Mouse (Mus musculus) heart, adult 11 months (tissue): ENCODE measurements around the gene Cfb.

Experiments used
- DNase-seq: peaks from one replicate; pipeline ENCODE4 v3.0.0; 2022

Cfb gene

DNA sequence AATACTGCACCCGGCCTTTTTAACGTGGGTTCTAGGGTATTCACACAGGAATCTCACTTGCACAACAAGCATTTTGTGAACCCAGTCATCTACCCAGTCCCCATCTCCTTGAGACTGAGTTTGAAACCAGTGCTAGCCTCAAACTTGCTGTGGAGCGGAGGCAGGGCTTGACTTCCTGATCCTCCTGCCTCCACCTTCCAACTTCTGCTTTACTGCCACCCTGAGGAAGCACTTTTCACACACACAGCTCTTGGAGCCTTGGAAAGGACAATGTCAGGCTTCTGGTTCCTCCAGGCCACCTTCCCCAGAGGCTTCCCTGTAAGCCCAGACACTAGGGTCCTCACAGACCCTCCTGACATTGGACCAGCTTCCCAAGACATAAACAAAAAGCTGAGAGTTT, 21.0 kb upstream of the Cfb start:
- no peak for DNase-seq

DNA sequence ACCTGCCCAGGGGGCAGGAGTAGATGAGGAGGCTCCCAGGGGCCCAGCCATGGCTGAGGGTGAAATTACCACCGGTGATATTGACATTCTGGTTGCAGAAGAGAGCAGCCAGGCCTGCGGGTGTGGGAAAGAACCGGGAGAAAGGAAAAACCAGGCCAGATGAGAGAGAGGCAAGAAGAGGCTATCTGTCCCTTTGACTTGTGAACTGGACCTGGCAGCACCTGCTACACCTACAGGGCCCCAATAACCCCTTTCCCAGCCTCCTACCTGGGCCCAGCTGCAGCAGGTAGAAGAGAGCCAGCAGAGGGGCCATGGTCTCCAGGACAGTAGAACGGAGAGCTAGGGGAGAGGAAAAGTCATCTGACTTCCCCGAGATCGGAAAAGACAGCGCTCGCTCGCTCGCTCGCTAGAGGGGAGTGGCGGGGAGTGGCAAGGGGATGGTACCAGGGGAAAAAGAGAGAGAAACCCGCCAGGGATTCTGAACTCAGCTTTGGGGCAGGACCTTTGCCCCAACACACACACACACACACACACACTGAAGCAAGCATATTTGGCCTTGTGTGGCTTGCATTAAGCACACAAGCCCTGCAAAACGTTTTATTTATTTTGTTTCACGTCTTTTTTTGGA, 19.5 kb upstream of the Cfb start, which contains the start of gene Gm20547:
TSS of gene Gm20547 (minus strand) at position 360 of the 628 bp plus-strand sequence.
- no peak for DNase-seq

DNA sequence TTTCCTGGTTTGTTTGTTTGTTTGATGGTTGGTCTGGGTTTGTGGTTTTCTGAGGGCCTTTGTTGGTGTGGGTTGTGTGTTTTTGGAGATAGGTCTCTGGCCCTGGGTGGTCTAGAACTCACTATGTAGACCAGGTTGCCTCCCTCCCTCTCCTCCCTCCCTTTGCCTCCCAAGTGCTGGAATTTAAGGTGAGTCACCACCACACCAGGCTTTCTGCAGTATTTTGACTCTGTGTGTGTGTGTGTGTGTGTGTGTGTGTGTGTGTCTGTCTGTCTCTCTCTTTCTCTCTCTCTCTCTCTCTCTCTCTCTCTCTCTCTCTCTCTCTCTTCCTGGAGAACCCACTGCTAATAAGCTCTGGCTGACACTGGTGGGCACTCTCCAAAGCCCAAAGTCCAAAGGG, 18.8 kb upstream of the Cfb start:
- DNase-seq, result no peak

DNA sequence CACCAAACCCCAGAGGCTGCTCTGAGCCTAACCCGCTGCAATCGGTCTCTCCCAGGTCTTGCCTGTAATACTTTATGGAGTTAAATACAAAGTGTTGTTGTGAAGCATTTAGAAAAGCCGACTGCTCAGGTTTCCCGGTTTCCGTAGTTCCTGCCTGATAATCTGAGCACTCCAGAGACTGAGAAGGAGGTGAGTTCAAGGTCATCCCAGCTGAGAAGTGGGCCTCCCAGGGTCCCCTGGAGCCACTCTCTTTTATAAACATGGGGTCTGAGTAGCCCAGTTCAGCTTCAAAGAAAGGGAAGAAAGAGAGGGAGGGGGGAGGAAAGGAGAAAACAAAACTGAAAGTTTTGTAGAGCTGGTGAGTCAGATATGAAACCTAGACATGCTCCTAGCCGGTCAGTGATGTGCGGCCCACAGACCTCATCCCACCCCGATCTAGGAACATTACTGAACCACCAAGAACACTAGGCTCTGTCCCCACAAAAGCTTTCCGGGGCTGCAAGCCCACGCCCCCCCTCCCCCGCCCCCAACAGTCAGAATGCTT, 17.1 kb upstream of the Cfb start, which contains the start of gene Zbtb12:
TSS of gene Zbtb12 (plus strand) at position 148 of the 544 bp plus-strand sequence.
- no peak for DNase-seq

DNA sequence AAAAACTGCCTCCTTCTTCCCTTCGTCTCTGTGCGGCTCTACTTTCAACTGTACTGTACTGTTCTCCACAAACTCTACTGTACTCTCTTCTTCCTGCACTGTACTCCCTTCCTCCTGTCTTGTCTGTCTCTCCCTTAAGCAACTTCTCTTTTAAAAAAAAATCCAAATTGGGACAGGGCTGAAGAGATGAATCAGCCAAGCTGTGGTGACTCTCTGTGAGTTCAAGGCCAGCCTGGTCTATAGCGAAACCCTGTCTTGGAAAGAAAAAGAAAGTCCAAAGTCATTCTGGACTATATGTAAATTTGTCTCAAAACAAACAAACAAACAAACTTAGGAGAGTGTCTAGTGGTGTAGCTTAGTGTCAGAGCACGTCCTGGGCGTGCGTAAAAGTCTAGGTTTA, 12.0 kb upstream of the Cfb start:
- DNase-seq, result no peak

DNA sequence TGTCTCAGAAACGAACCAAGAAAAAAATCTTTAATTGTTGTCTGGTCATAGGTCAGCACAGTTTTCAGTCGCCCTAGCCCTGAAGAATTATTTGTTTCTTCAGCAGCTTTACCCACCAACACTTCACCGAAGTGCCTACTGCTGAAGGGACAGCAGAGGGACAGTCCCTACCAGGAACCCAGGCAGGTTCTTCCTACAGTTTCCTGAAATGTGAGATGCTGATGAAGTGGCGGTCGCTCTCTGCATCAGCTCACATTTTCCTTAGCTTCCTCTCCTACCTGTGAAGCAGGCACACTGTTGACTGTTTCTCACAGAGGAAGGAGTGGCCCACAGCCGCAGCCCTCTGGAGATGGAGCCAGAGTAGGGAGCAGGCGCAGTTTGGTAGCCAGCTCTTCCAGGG, 3.7 kb upstream of the Cfb start:
- DNase-seq, result no peak

DNA sequence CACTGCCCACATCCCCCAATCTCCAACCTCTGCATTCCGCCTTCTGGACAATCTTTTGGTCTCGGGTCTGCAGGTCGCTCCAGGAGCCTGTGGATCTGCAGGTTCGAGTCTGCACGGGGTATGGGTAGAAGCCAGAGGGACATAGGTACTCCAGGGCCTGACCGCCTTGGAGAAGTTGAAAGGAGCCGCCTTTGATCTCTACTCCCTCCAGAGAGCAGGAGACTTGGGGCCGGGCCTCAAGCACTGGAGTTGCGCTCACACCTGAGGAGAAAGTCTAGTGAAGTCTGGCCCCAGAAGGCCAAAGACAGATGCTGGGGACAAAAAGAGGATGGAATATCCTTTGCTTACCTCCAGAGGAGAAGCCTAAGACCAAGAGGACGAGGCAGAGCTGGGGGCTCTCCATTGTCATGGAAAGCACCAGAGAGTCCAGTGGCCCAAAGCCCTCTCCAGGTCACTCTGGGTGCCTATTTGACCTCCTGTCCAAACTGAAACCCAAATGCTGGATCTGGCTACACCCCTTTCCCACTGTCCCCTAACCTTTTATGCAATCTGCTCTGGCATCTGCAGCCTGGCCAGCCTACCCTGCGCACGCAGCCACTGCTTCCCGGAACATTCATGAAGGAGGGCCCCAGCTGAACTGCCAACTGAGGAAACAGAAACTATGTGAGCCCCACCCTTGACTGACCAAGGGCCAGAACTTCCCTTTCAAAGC, 458 bp downstream of the Cfb start:
- DNase-seq, result peak; percentile 97

DNA sequence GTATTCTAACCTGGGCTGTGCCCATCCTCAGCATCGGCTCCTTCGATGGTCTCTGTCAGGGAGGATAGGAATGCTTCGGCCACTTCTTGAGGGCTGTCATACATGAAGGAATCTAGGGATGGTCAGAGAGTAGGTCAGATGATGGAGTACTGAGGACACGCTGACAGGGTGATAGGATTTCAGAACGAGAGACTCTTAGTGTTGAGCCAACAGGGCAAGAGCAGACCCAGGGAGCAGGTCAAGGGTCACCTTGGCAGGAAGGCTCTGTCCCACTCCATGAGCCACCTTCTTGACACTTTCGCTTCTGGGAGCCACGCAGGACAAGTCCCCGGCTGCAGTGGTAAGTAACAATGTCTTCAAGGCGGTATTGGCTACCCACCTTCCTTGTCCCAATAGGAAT, 1.8 kb downstream of the Cfb start:
- peak; percentile 83 for DNase-seq

DNA sequence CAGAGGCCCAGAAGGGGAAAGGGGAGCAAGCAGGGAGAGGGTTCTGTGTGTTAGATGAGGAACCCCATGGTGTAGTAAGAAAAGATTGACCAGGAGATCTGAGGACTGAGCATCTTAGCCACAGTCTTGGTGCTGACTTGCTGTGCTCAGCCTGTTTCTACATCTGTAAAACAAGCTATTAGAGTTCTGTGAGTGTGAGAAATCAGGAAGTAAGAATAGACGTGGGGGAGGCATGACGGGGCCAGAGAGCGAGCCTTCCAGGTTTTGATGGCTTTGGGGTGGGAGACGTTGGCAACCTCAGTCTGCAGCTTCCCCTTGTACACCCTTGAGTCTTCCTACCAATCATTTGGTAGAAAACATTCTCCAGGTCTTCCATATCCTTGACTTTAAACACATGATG, 3.6 kb downstream of the Cfb start:
- no peak for DNase-seq

DNA sequence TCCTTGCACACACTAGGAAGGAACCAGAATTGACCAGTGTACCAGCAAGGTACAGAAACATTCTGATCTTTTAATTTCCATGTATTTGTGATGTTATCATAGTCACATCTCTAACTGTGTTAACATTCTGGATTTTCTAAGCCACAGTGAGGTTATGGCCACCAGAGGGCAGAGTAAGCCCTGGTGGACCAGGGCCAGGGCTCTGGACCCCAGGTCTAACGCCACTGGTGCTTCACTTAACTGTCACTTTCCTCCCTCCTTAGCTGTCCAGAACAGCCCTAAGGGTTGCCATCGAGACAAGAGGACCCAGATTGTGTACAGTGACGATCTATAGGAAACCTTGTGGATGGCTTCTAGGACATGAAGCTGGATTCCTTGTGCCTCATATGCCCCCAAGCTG, 6.5 kb downstream of the Cfb start:
- DNase-seq, result peak; percentile 87

DNA sequence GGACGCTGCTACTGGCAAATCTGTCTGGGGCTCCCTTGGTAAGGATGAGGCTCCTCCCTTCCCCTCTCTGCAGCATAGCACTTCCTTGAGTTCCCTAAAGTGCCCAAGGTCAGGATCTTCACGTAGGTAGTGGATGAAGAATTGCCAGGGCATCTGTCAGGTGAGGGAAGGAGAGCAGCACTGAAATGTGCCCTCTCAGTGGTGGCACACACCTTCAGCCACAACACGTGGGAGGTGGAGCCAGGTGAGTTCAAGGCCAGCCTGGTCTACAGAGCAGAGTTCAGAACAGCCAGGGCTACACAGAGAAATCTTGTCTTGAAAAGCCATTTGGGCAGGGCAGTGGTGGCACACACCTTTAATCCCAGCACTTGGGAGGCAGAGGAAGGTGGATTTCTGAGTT, 7.6 kb downstream of the Cfb start:
- peak; percentile 85 for DNase-seq

DNA sequence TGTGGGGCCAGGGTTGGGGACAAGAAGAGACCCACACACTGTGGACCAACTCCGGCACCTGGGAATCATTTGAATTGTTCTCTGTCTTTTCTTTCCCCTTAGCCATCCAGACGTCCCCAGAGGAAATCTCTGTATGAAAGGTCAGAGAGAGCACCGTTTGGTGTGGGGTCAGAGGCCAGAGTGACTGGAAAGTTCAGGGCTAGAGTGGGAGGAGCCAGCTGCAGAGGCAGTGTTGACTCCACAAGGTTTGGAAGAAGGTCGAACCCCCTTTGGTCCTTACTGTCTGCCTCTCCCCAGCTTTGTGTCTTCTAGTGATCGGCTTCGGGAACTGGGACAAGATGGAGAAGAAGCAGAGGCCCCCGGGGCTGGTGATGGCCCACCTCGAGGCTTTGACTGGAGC, 8.8 kb downstream of the Cfb start:
- no peak for DNase-seq

DNA sequence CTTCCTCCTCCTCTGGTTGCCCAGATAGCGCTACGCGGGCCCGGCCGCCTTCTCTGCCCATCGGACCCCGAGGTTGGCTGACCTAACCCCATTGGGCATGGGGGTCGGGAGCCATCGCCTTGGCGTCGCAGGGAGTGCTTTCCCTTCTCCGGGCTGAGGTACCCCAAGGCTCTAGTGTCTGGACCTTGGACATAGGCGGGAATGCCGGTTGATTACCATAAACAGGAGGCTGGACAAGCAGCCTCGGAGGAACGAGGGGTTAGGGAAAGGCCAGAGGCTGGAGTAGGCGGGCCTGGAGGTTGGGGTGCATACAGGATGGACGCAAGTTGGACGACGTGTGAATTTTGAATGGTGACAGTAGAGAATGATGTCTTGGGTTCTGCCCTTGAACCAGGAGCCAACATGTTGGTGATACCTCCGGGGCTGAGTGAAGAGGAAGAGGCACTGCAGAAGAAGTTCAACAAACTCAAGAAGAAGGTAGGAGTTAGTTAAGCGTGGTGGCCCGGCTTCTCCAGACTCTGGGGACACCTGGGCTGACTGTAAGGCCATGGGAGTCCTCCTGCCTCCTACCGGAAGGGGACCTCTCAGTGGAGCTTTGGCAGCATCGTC, 11.7 kb downstream of the Cfb start:
- DNase-seq, result no peak

DNA sequence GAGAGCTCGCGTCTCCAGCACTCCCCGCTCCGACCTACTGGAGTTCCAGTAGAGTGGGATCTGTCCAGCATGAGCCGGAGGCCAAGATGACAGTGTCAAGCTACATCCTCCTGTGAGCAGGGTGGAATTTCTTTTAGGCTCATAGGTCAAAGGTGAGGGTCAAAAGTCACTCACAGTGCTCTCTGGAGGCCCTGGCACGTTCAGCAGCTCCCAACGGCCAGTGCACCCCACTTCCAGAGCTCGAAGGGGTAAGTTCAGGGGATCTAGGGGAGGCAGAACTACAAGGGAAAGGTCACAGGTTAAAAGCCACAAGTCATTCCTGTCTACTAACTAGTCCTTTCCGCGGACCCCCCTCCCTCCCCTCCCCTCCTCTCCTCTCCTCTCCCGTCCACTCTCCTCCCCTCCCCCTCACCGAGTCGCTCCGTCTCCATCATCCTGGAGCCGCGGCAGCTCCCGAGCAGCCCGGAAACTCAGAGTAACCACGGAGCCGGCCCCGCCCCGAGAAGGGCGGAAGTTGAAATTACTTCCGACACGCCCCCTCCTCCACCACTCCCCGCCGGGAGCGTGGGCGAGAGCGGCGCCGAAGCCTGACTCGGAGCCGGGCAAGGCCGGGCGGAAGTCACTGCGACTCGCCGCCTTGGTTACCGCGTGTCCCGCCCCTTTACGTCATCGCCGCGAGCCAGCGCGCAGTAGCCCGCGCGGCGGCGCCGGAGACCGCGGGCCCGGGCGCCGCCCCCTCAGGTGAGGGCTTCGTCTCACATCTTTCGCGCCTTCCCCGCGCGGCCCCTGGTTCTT, 12.4 kb downstream of the Cfb start, which contains the start of the genes Skiv2l and Nelfe:
TSS of gene Skiv2l (minus strand) at position 489 of the 795 bp plus-strand sequence.
TSS of gene Nelfe (plus strand) at position 670 of the 795 bp plus-strand sequence.
- peak; percentile 99 for DNase-seq

DNA sequence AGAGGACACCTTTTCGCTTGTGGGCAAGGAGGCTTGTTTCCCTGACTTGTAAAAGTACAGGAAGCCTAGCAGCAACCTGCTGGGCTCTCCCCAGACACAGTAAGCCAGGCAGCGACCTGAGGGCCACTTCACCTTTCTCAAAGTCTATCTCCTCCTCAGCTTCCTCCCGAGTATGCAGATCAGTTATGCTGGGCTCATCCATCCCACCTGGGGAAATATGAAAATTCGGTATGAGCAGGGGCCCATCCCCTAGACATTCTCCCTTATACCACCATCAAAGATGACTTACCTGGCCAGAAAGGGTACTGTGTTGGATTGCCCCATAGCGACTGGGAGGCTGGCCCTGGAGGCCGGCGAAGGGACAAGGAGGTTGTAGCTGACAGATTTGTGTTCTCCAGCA, 14.7 kb downstream of the Cfb start:
- DNase-seq, result peak; percentile 90

DNA sequence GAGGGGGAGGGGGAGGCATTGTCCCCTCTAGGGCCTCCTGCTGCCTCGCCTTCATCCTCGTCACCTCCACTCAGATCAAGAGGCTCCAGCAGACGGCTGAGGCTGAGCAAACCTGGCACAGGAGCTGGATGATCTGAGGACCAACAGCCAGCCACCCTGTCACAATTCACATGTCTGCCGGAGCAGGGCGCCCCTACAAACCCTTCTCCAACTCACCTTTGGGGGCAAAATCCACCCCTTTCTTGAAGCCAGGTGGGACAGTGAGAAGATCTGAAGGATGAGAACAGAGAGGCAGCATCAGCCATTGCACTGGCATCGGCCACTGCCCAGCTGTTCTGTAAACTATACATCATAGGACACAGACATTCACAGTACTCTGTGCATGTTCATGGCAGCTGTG, 15.1 kb downstream of the Cfb start:
- peak; percentile 91 for DNase-seq

DNA sequence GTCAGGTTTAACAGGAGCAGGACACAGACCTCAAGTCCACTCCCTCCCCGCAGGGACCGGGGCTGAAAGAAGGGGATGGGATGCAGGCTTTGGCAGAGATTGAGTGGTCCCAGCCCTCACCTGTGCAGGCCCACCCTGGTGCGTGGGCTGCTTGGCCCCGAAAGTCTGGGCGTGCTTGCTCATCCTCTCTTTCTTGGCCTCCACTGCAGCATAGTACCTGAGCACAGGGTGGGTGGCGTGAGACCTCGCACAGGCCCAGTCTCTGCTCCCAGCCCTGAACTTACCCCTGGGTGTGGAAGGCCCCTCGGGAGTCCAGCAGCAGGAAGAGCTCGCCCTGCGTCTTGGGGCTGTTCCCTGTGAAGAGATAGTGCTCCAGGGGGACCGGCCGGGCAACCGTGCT, 17.4 kb downstream of the Cfb start:
- peak; percentile 91 for DNase-seq

DNA sequence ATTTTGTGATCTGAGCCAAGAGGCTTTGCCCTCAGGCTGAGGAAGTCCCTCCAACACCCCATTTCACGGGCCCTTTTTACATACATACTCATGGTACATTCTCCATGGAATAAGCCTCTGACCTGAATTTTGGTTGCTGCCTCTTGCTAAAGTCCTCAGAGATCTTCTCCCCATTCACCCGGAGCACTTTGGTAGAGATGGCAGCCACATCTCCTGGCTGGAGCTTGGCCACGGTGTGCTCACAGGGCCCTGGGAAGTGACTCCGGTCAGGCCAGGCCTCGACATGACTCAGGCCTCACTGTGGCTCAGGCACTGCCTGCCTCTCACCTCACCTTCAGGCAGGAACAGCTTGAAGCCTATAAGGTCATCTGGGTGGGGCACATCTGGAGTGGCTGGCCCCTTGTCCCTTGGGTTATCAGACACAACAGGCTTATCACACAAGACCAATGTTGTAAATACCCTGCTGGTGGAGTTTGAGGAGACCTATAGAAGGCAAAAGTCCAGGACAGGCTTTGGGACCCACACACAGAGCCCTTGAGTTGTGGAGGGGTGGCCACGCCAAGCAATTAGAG, 21.5 kb downstream of the Cfb start:
- no peak for DNase-seq

DNA sequence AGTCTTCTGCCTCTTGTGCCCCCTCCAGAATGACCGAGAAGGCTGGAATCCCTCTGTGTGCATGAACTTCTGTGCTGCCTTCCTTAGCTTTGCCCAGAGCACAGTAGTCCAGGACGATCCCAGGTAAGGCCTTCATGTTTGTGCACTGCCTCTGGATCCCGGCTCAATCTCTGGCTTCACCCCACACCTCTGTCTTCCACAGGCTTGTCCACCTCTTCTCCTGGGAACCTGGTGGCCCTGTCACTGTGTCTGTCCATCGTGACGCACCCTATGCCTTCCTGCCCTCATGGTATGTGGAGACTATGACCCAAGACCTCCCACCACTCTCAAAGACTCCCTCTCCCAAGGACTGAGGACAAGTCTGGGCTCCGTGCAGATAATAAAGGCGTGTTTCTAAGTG, 23.5 kb downstream of the Cfb start:
- peak; percentile 91 for DNase-seq

DNA sequence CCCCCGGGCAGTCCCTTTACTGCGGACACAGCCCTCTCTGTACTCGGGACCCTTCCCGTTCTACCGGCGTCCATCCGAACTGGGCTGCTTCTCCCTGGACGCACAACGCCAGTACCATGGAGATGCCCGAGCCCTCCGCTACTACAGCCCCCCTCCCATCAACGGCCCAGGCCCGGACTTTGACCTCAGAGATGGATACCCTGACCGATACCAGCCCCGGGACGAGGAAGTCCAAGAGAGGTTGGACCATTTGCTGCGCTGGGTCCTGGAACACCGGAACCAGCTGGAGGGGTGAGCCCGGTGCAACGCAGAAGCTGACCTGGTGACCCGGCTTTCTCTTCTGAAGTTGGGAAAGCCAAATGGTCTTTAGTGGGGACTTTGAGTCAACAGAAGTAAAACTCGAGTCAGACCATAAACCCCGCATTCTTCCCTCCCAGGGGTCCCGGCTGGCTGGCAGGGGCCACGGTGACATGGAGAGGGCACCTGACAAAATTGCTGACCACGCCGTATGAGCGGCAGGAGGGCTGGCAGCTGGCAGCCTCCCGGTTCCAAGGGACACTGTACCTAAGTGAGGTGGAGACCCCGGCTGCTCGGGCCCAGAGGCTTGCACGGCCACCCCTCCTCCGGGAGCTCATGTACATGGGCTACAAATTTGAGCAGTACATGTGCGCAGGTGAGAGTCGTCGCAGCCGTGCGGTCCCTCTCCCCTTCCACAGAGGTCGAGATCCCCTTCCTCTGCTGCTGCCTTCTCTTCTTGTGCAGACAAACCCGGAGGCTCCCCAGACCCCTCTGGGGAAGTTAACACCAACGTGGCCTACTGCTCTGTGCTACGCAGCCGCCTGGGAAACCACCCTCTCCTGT, 24.6 kb downstream of the Cfb start:
- DNase-seq, result peak; percentile 94

DNA sequence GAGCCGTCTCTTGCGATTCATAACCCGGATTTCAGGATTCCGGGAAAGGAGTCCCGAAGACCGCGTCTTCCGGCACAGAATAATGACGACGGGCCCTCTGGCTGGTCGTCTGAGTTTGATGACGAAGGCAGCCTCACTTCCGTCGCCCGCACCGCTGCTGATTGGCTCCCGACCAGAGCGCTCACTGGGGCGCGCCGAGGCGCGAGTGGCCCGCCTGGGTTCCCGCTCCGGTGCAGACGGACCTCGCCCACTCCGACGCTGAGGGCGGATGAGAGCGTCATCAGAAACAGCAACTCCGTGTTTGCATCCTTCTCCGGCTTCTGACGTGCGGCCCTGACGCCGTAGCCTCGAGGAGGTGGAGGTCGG, 25.5 kb downstream of the Cfb start, which contains the start of the genes Stk19 and Dxo:
TSS of gene Stk19 (minus strand) at position 90 of the 366 bp plus-strand sequence.
TSS of gene Dxo (plus strand) at position 164 of the 366 bp plus-strand sequence.
- peak; percentile 100 for DNase-seq
